Mouse (Mus musculus) liver, embryonic 12.5 days (tissue): ENCODE data around the gene Slc24a3. TPM values are rescaled to one million over a fixed set of nuclear protein-coding genes. Genes with fewer than 3 reads are reported as not detected.

Experiments
- ATAC-seq: fragments of 200-750 bp; cut with Nextera tagmentation; 2 replicates; pipeline ENCODE4 v1.8.0; 2017; ENCODE audit warnings: moderate number of reproducible peaks, mild to moderate bottlenecking, moderate library complexity
- H3K27ac ChIP-seq: fragments of 300-500 bp; sonication (generic); 2 replicates; pipeline ENCODE4 v1.5.1; 2016; ENCODE audit warnings: mild to moderate bottlenecking
- H3K27me3 ChIP-seq: fragments of 300-500 bp; sonication (generic); replicated peaks from 2 replicates; pipeline ENCODE4 v1.6.1; 2016; ENCODE audit warnings: mild to moderate bottlenecking, moderate library complexity
- H3K36me3 ChIP-seq: fragments of 300-500 bp; sonication (generic); 2 replicates; pipeline ENCODE4 v1.6.1; 2016; ENCODE audit warnings: mild to moderate bottlenecking, moderate library complexity
- H3K4me1 ChIP-seq: fragments of 300-500 bp; sonication (generic); 2 replicates; pipeline ENCODE4 v1.6.1; 2016
- H3K4me2 ChIP-seq: fragments of 300-500 bp; sonication (generic); 2 replicates; pipeline ENCODE4 v1.6.1; 2016; ENCODE audit warnings: mild to moderate bottlenecking, moderate library complexity
- H3K4me3 ChIP-seq: fragments of 300-500 bp; sonication (generic); 2 replicates; pipeline ENCODE4 v1.5.1; 2016; ENCODE audit warnings: mild to moderate bottlenecking, moderate library complexity
- H3K9ac ChIP-seq: fragments of 300-500 bp; sonication (generic); 2 replicates; pipeline ENCODE4 v1.6.1; 2016; ENCODE audit warnings: mild to moderate bottlenecking, moderate library complexity
- H3K9me3 ChIP-seq: fragments of 300-500 bp; sonication (generic); replicated peaks from 2 replicates; pipeline ENCODE4 v1.6.1; 2016; ENCODE audit warnings: mild to moderate bottlenecking, moderate library complexity
- WGBS: fragments of 180-500 bp; shearing (Covaris S2); methylation state at CpG from one replicate; pipeline ENCODE4 v1.1.7; 2016; ENCODE audit not compliant: insufficient replicate concordance; 5-methylcytosine and 5-hydroxymethylcytosine counted together
- polyA plus RNA-seq: library from polyadenylated mRNA; unstranded; fragments of >200 nt; fragmentation: Nextera tagmentation; extraction: Ambion mirVana; gene quantifications from 2 replicates; pipeline ENCODE4 v1.2.1, GENCODE M21; 2016

The Slc24a3 gene
- polyA plus RNA-seq, 1 experiment from 2014 or later = 1.6 TPM

- Histone ChIP-seq H3K4me3 (no peak overlapping the region), H3K27me3 (peaks cover 22% of the 10 kb centered on the region), H3K36me3 (no peaks in the 10 kb centered on the region), H3K4me1 (peaks cover 8% of the 10 kb centered on the region), H3K27ac (no peak overlapping the region), H3K4me2 (no peak overlapping the region), H3K9ac (no peak overlapping the region), H3K9me3 (no peaks in the 10 kb centered on the region)
- no peak for ATAC-seq
- WGBS = 63% methylated on average over 4 of the region's 4 CpGs
Measured at GRCm38 (mm10) chr2:145670131-145670530, 502.6 kb downstream of the Slc24a3 start.

- WGBS = 5% methylated on average over 22 of the region's 23 CpGs
- H3K9ac ChIP-seq = peak overlapping the region; percentile 50
Measured at GRCm38 (mm10) chr2:145674496-145675141, 507.1 kb downstream of the Slc24a3 start.

GRCm38 (mm10) chr2:145675142-145675755 is 507.7 kb downstream of the Slc24a3 start, which contains the start of gene Rin2:
Gene Rin2 (plus strand): TSS chr2:145675215.
- under 1% methylated on average over 33 of the region's 33 CpGs for WGBS
- ATAC-seq = peak; percentile 75
- Histone ChIP-seq H3K9ac (peak within 1 kb of the TSS; percentile 50), H3K36me3 (no peaks in the 10 kb centered on the region), H3K27me3 (peaks cover 23% of the 10 kb centered on the region), H3K27ac (0 out of 2 replicates have a peak within 1 kb of the TSS, but pooled peaks have one; percentile 36), H3K4me3 (peak within 1 kb of the TSS; percentile 57), H3K4me2 (peak within 1 kb of the TSS; percentile 76), H3K9me3 (no peaks in the 10 kb centered on the region), H3K4me1 (peaks cover 13% of the 10 kb centered on the region)

More at GRCm38 (mm10) chr2:145674496-145675141, 507.1 kb downstream of the Slc24a3 start:
- H3K4me1 ChIP-seq = peaks cover 13% of the 10 kb centered on the region
- H3K27ac ChIP-seq = 0 out of 2 replicates have a peak overlapping the region, but pooled peaks have one; percentile 36
- H3K36me3 ChIP-seq = no peaks in the 10 kb centered on the region
- H3K4me3 ChIP-seq = peak overlapping the region; percentile 57
- no peak for ATAC-seq
- H3K27me3 ChIP-seq = peaks cover 23% of the 10 kb centered on the region
- peak overlapping the region; percentile 76 for H3K4me2 ChIP-seq
- H3K9me3 ChIP-seq = no peaks in the 10 kb centered on the region

- Histone ChIP-seq H3K27me3 (peaks cover 23% of the 10 kb centered on the region), H3K4me1 (peaks cover 13% of the 10 kb centered on the region), H3K4me2 (peak overlapping the region; percentile 76), H3K36me3 (no peaks in the 10 kb centered on the region), H3K9ac (0 out of 2 replicates have a peak overlapping the region, but pooled peaks have one; percentile 50), H3K9me3 (no peaks in the 10 kb centered on the region), H3K27ac (no peak overlapping the region), H3K4me3 (peak overlapping the region; percentile 57)
- WGBS = 15% methylated on average over 27 of the region's 27 CpGs
- no peak for ATAC-seq
Measured at GRCm38 (mm10) chr2:145675756-145676543, 508.4 kb downstream of the Slc24a3 start.

- ATAC-seq = no peak
- Histone ChIP-seq H3K9me3 (no peaks in the 10 kb centered on the region), H3K27ac (no peak overlapping the region), H3K36me3 (no peaks in the 10 kb centered on the region), H3K4me1 (peaks cover 13% of the 10 kb centered on the region), H3K27me3 (peaks cover 23% of the 10 kb centered on the region), H3K4me3 (no peak overlapping the region), H3K9ac (no peak overlapping the region), H3K4me2 (no peak overlapping the region)
- 56% methylated on average over 3 of the region's 3 CpGs for WGBS
Measured at GRCm38 (mm10) chr2:145676544-145676925, 509.0 kb downstream of the Slc24a3 start.

GRCm38 (mm10) chr2:145676936-145677335 is 509.4 kb downstream of the Slc24a3 start:
- Histone ChIP-seq H3K27me3 (peaks cover 23% of the 10 kb centered on the region), H3K4me3 (no peak overlapping the region), H3K4me2 (no peak overlapping the region), H3K9ac (no peak overlapping the region), H3K27ac (no peak overlapping the region), H3K36me3 (no peaks in the 10 kb centered on the region), H3K9me3 (no peaks in the 10 kb centered on the region), H3K4me1 (peaks cover 13% of the 10 kb centered on the region)
- WGBS = 72% methylated on average over 2 of the region's 2 CpGs
- ATAC-seq = no peak

GRCm38 (mm10) chr2:145680141-145680540 is 512.6 kb downstream of the Slc24a3 start:
- Histone ChIP-seq H3K9me3 (no peaks in the 10 kb centered on the region), H3K4me2 (no peak overlapping the region), H3K4me3 (no peak overlapping the region), H3K4me1 (peaks cover 4% of the 10 kb centered on the region; the same call in 1 of the 2 replicates), H3K27ac (no peak overlapping the region), H3K36me3 (no peaks in the 10 kb centered on the region), H3K27me3 (peaks cover 1% of the 10 kb centered on the region; the same call in 1 of the 2 replicates), H3K9ac (no peak overlapping the region)
- ATAC-seq = no peak
- 67% methylated on average over 2 of the region's 2 CpGs for WGBS

GRCm38 (mm10) chr2:145680762-145681161 is 513.2 kb downstream of the Slc24a3 start:
- 0 out of 2 replicates have a peak overlapping the region, but pooled peaks have one; percentile 21 for H3K27ac ChIP-seq
- H3K9ac ChIP-seq = no peak overlapping the region
- 67% methylated on average over 9 of the region's 9 CpGs for WGBS

GRCm38 (mm10) chr2:145681626-145682025 is 514.1 kb downstream of the Slc24a3 start:
- no peak overlapping the region for H3K4me2 ChIP-seq
- no peak overlapping the region for H3K4me3 ChIP-seq
- no peaks in the 10 kb centered on the region for H3K36me3 ChIP-seq
- H3K4me1 ChIP-seq = no peaks in the 10 kb centered on the region
- no peak for ATAC-seq
- H3K27me3 ChIP-seq = no peaks in the 10 kb centered on the region; the same call in 1 of the 2 replicates
- WGBS = 57% methylated on average over 4 of the region's 4 CpGs
- no peak overlapping the region for H3K9ac ChIP-seq
- H3K27ac ChIP-seq = no peak overlapping the region
- no peaks in the 10 kb centered on the region for H3K9me3 ChIP-seq

More at GRCm38 (mm10) chr2:145680762-145681161, 513.2 kb downstream of the Slc24a3 start:
- Histone ChIP-seq H3K27me3 (no peaks in the 10 kb centered on the region; the same call in 1 of the 2 replicates), H3K4me3 (no peak overlapping the region), H3K9me3 (no peaks in the 10 kb centered on the region), H3K36me3 (no peaks in the 10 kb centered on the region), H3K4me2 (no peak overlapping the region), H3K4me1 (no peaks in the 10 kb centered on the region)
- no peak for ATAC-seq

- no peak for ATAC-seq
Measured at GRCm38 (mm10) chr2:145682924-145683323, 515.4 kb downstream of the Slc24a3 start.

GRCm38 (mm10) chr2:145683536-145683935 is 516.0 kb downstream of the Slc24a3 start:
- no peak for ATAC-seq
- Histone ChIP-seq H3K4me2 (no peak overlapping the region), H3K4me1 (no peaks in the 10 kb centered on the region), H3K9me3 (no peaks in the 10 kb centered on the region), H3K27ac (no peak overlapping the region; the same call in 1 of the 2 replicates), H3K9ac (no peak overlapping the region), H3K4me3 (no peak overlapping the region), H3K27me3 (no peaks in the 10 kb centered on the region; the same call in 1 of the 2 replicates), H3K36me3 (no peaks in the 10 kb centered on the region)
- WGBS = 62% methylated on average over 3 of the region's 3 CpGs

More at GRCm38 (mm10) chr2:145682924-145683323, 515.4 kb downstream of the Slc24a3 start:
- no peaks in the 10 kb centered on the region; the same call in 1 of the 2 replicates for H3K27me3 ChIP-seq
- H3K4me3 ChIP-seq = no peak overlapping the region
- no peak overlapping the region for H3K4me2 ChIP-seq
- no peak overlapping the region for H3K27ac ChIP-seq
- H3K9ac ChIP-seq = no peak overlapping the region
- no peaks in the 10 kb centered on the region for H3K36me3 ChIP-seq
- no peaks in the 10 kb centered on the region for H3K4me1 ChIP-seq
- WGBS = 43% methylated on average over 3 of the region's 3 CpGs
- no peaks in the 10 kb centered on the region for H3K9me3 ChIP-seq
